Mouse (Mus musculus) adrenal gland, postnatal 4 days (tissue): ENCODE measurements around the gene Pigw. TPM values are rescaled to one million over a fixed set of nuclear protein-coding genes. Genes with fewer than 3 reads are reported as not detected.
A peak's percentile ranks its signal among the peaks of the same experiment; 100 is the strongest.

Experiments used
- DNase-seq, 2 experiments: peaks; one replicate each; pipeline ENCODE4 v3.0.0; 2021 to 2022; ENCODE audit warnings: low spot score in 2 of 2, mixed read lengths in 2 of 2
- long read RNA-seq, 2 experiments: library from polyadenylated mRNA; stranded (forward); transcript quantifications; one replicate each; pipeline ENCODE4 v2.0.0; 2021
- total RNA-seq, 2 experiments: library from RNA; stranded (reverse); gene quantifications; 2 replicates each; pipeline ENCODE4 v1.2.3; 2021

Pigw gene
- 1 to 10 TPM; 7.5 to 7.6 TPM for total RNA-seq
- long read RNA-seq, experiment 1, partial matches to known transcripts, result 0 of 2 reads
- long read RNA-seq, experiment 1, other reads (novel, unspliced or antisense), result 2 of 2 reads
- long read RNA-seq, experiment 2, partial matches to known transcripts, result 0 of 2 reads
- long read RNA-seq, experiment 2, other reads (novel, unspliced or antisense), result 1 of 2 reads

GRCm38 (mm10) chr11:84879772-84880464 is at the start of gene Pigw, which contains the start of gene Myo19:
Pigw (minus strand) TSS chr11:84880285.
Myo19 (plus strand) TSS chr11:84880148.
- peak; percentile 47 to 54 for DNase-seq

GRCm38 (mm10) chr11:84920981-84921380 is 40.9 kb upstream of the Pigw start:
- DNase-seq, result no peak

- DNase-seq, result no peak
These were observed 39.9 kb upstream of the Pigw start for GRCm38 (mm10) chr11:84919951-84920350.

- DNase-seq, result no peak
These were observed 39.2 kb upstream of the Pigw start for GRCm38 (mm10) chr11:84919276-84919675.

GRCm38 (mm10) chr11:84918425-84918824 is 38.3 kb upstream of the Pigw start:
- DNase-seq, result peak; percentile 64 to 68

- DNase-seq, result no peak
These were observed 36.7 kb upstream of the Pigw start for GRCm38 (mm10) chr11:84916703-84917300.

GRCm38 (mm10) chr11:84916053-84916702 is 36.1 kb upstream of the Pigw start, which contains the start of gene Znhit3:
Znhit3 (minus strand) TSS chr11:84916366.
- DNase-seq, result peak; percentile 18 to 71

- DNase-seq, result no peak
These were observed 34.6 kb upstream of the Pigw start for GRCm38 (mm10) chr11:84914673-84915072.

- DNase-seq, result no peak
These were observed 30.3 kb upstream of the Pigw start for GRCm38 (mm10) chr11:84910411-84910810.

GRCm38 (mm10) chr11:84908480-84908879 is 28.4 kb upstream of the Pigw start:
- DNase-seq, result no peak

GRCm38 (mm10) chr11:84907081-84907480 is 27.0 kb upstream of the Pigw start:
- DNase-seq, result no peak

- no peak for DNase-seq
These were observed 24.6 kb upstream of the Pigw start for GRCm38 (mm10) chr11:84904597-84905144.

GRCm38 (mm10) chr11:84893113-84893512 is 13.0 kb upstream of the Pigw start:
- no peak for DNase-seq

GRCm38 (mm10) chr11:84891705-84892104 is 11.6 kb upstream of the Pigw start:
- DNase-seq, result no peak

- no peak for DNase-seq
These were observed 9.4 kb upstream of the Pigw start for GRCm38 (mm10) chr11:84889492-84889891.

- no peak for DNase-seq
These were observed 7.9 kb upstream of the Pigw start for GRCm38 (mm10) chr11:84888025-84888424.

- DNase-seq, result no peak
These were observed 6.9 kb upstream of the Pigw start for GRCm38 (mm10) chr11:84886767-84887511.

- no peak for DNase-seq
These were observed 6.2 kb upstream of the Pigw start for GRCm38 (mm10) chr11:84886236-84886635.

- no peak for DNase-seq
These were observed 5.2 kb upstream of the Pigw start for GRCm38 (mm10) chr11:84885238-84885637.

- no peak for DNase-seq
These were observed 2.3 kb upstream of the Pigw start for GRCm38 (mm10) chr11:84882346-84882745.

- no peak for DNase-seq
These were observed 886 bp upstream of the Pigw start for GRCm38 (mm10) chr11:84880971-84881370.
